Mouse (Mus musculus) embryonic facial prominence, embryonic 15.5 days (tissue): Measurements from ENCODE around the gene Lmo7. TPM values are rescaled to one million over a fixed set of nuclear protein-coding genes. Genes with fewer than 3 reads are reported as not detected.
A peak's percentile ranks its signal among the peaks of the same experiment; 100 is the strongest.

Experiments used
- ATAC-seq: fragments of 200-750 bp; cut with Nextera tagmentation; 2 replicates; pipeline ENCODE4 v1.8.0; 2017; ENCODE audit warnings: low read depth, moderate TSS enrichment; ENCODE audit not compliant: insufficient number of reproducible peaks, low FRiP score, low TSS enrichment
- H3K27ac ChIP-seq: fragments of 300-500 bp; sonication (generic); replicated peaks from 2 replicates; pipeline ENCODE4 v1.5.1; 2015; ENCODE audit warnings: mild to moderate bottlenecking, inconsistent platforms
- H3K27me3 ChIP-seq: fragments of 300-500 bp; sonication (generic); 2 replicates; pipeline ENCODE4 v1.6.1; 2015; ENCODE audit warnings: inconsistent platforms
- H3K36me3 ChIP-seq: fragments of 300-500 bp; sonication (generic); 2 replicates; pipeline ENCODE4 v1.6.1; 2015; ENCODE audit warnings: mild to moderate bottlenecking, inconsistent platforms
- H3K4me1 ChIP-seq: fragments of 300-500 bp; sonication (generic); 2 replicates; pipeline ENCODE4 v1.6.1; 2015; ENCODE audit warnings: inconsistent platforms
- H3K4me2 ChIP-seq: fragments of 300-500 bp; sonication (generic); replicated peaks from 2 replicates; pipeline ENCODE4 v1.6.1; 2015; ENCODE audit warnings: mild to moderate bottlenecking, inconsistent platforms
- H3K4me3 ChIP-seq: fragments of 300-500 bp; sonication (generic); replicated peaks from 2 replicates; pipeline ENCODE4 v1.5.1; 2015; ENCODE audit warnings: mild to moderate bottlenecking, inconsistent platforms
- H3K9ac ChIP-seq: fragments of 300-500 bp; sonication (generic); 2 replicates; pipeline ENCODE4 v1.6.1; 2015; ENCODE audit warnings: inconsistent platforms
- H3K9me3 ChIP-seq: fragments of 300-500 bp; sonication (generic); replicated peaks from 2 replicates; pipeline ENCODE4 v1.6.1; 2016; ENCODE audit warnings: inconsistent platforms
- WGBS: fragments of 180-500 bp; shearing (Covaris S2); methylation state at CpG from one replicate; pipeline ENCODE4 v1.1.7; 2015; 5-methylcytosine and 5-hydroxymethylcytosine counted together
- polyA plus RNA-seq: library from polyadenylated mRNA; unstranded; fragments of >200 nt; fragmentation: Nextera tagmentation; extraction: Ambion mirVana; gene quantifications from 2 replicates; pipeline ENCODE4 v1.2.1, GENCODE M21; 2015

The Lmo7 gene
- 36.6 and 39.3 TPM in 2 replicates for polyA plus RNA-seq

DNA sequence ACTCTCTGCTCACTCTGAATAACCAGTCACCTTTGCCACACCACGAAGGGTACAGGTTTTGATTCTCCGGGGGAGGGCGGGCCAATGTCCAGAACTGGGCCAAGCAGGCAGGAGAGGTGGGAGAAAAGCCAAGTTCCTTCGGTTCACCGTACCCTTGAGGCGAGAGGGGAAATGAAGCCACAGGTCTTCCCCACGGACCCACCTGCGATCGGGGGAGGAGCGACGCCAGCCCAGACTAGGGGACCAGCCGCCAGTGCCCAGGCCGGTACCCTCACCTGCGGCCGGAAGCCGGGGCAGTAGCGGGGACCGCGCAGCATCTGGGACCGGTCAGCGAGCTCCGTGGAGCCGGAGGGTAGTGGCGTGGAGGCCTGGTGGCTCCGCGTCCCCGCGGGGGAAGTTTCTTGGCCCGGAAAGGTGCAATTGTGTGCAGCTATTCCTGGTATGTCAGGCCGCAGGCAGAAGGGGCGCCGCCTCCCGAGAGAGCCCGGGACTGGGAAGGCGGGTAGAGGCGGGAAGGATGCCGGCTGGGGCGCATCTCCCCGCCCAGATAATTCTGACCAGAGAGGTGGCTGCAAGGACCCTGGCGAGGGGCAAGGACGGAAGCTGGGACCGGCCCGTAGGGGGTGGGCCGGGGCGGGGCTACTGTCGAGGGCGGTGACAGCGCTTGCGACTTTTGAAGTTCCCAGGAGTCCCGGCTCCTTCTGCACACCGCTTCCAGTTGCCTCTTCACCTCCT, at the start of gene Lmo7, which contains the start of gene Gm9922:
Lmo7 (plus strand) TSS at position 721 of the 735 bp plus-strand sequence.
Gm9922 (minus strand) TSS at position 578 of the 735 bp plus-strand sequence.
- H3K36me3 ChIP-seq = no peaks in the 10 kb centered on the region
- WGBS = under 1% methylated on average over 49 of the region's 51 CpGs
- no peaks in the 10 kb centered on the region for H3K27me3 ChIP-seq
- H3K4me2 ChIP-seq = peak within 1 kb of the TSS; percentile 94
- H3K9me3 ChIP-seq = no peaks in the 10 kb centered on the region
- H3K9ac ChIP-seq = peak within 1 kb of the TSS; percentile 56
- H3K4me3 ChIP-seq = peak within 1 kb of the TSS; percentile 62
- H3K4me1 ChIP-seq = peaks cover 15% of the 10 kb centered on the region
- peak; percentile 91 for ATAC-seq
- peak within 1 kb of the TSS; percentile 76 for H3K27ac ChIP-seq

DNA sequence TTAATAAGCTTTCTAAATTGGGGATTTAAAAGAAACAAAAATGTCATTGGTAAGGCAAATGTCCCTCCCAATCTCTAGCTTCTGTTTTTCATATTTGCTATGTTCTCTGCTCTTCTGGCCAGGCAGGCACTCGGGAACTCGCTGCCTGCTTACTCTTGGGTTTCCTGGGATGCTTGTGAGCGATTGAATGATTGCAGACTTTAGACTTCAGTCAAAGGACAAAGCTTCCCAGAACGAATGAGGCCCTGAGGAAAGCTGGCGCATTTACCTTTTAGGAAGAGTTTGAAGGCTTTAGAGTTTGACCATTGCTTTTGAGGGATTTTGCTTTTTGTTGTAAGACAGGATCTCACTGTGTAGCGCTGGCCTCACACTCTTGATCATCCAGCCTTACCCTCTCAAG, 42.1 kb upstream of the Lmo7 start:
- Histone ChIP-seq H3K27ac (no peak overlapping the region), H3K4me3 (no peak overlapping the region), H3K36me3 (no peaks in the 10 kb centered on the region), H3K4me1 (no peaks in the 10 kb centered on the region), H3K4me2 (no peak overlapping the region), H3K9me3 (no peaks in the 10 kb centered on the region), H3K27me3 (no peaks in the 10 kb centered on the region), H3K9ac (no peak overlapping the region)
- 90% methylated on average over 6 of the region's 6 CpGs for WGBS
- ATAC-seq = no peak

DNA sequence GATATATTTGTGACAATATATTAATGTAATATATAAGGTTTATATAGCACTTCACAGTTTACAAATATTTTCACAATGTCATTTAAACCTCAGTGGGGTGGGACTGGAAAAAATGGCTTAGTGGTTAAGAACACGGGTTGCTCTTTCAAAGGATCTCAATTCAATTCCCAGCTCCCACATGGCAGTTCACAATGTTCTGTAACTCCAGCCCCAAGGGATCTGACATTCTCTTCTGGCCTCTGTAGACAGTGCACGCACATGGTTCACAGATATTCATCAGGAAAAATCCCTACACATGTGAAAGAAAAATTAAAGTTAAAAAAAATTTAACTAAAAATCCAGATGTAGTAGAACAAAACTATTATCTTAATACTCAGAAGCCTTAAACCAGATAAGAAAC, 41.4 kb upstream of the Lmo7 start:
- Histone ChIP-seq H3K9me3 (no peaks in the 10 kb centered on the region), H3K4me2 (no peak overlapping the region), H3K4me1 (no peaks in the 10 kb centered on the region), H3K9ac (no peak overlapping the region), H3K4me3 (no peak overlapping the region), H3K36me3 (no peaks in the 10 kb centered on the region), H3K27me3 (no peaks in the 10 kb centered on the region), H3K27ac (no peak overlapping the region)
- WGBS = 59% methylated on average over 2 of the region's 2 CpGs
- no peak for ATAC-seq

DNA sequence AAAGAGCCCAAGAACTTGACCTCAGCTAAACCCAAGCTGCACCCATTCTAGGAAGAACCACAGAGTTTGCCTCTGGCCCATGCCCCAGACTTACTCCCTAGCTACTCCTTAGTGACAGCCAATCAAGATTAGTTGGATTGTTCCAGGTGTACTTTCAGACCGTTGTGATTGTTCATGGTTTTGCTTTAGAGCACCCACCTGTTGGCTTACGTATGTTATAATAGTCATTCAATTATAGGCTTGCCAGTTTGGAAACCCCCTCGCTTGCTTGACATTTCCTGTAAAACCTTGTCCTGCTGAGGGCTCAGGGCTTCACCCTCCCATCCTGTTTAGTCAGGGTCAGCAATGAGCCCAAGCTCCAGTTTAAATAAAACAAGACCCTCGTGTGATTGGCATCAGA, 25.3 kb upstream of the Lmo7 start:
- no peak for ATAC-seq
- Histone ChIP-seq H3K4me1 (no peaks in the 10 kb centered on the region), H3K36me3 (no peaks in the 10 kb centered on the region), H3K4me3 (no peak overlapping the region), H3K9me3 (no peaks in the 10 kb centered on the region), H3K27ac (no peak overlapping the region), H3K9ac (no peak overlapping the region), H3K27me3 (no peaks in the 10 kb centered on the region), H3K4me2 (no peak overlapping the region)
- 68% methylated on average over 4 of the region's 4 CpGs for WGBS

DNA sequence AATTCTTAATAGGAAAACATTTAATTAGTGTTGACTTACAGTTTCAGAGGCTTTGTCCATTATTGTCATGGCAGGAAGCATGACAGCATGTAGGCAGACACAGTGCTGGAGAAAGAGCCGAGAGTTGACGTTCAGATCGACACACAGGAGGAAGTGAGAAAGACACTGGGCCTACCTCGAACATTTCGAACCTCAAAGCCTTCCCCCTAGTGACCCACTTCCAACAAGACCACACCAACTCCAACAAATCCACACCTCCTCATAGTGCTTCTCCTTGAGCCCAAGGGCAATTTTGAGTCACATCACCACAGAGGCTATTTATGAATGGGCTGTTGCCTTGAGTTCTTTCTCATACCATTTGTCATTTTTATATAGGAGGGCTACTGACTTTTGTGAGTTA, 22.7 kb upstream of the Lmo7 start:
- no peak overlapping the region for H3K9ac ChIP-seq
- no peak overlapping the region for H3K4me2 ChIP-seq
- H3K4me3 ChIP-seq = no peak overlapping the region
- no peaks in the 10 kb centered on the region for H3K9me3 ChIP-seq
- H3K4me1 ChIP-seq = no peaks in the 10 kb centered on the region
- H3K27me3 ChIP-seq = no peaks in the 10 kb centered on the region
- H3K36me3 ChIP-seq = no peaks in the 10 kb centered on the region
- no peak for ATAC-seq
- no peak overlapping the region for H3K27ac ChIP-seq
- WGBS = 84% methylated on average over 5 of the region's 5 CpGs

DNA sequence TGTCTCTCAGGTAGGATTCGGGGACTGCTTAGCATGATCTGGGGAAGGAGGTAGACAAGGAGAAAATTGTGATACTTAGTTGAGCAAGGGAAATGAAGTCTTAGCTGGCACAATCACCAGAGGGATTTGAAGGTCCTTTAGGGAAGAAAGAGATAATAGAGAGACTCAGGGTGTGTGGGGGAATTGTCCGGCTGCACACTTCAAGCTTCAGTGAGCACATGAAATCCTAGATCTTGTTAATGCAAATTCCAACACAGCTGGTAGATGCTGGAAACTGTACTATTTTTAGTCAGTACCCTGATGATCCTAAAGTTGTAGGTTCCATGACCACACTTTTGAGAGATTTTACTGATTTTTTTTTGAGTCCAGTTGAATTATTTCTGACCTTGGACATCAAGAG, 15.3 kb upstream of the Lmo7 start:
- Histone ChIP-seq H3K9ac (no peak overlapping the region), H3K4me3 (no peak overlapping the region), H3K4me1 (no peaks in the 10 kb centered on the region), H3K4me2 (no peak overlapping the region), H3K27ac (no peak overlapping the region), H3K36me3 (no peaks in the 10 kb centered on the region), H3K27me3 (no peaks in the 10 kb centered on the region), H3K9me3 (no peaks in the 10 kb centered on the region)
- WGBS = 65% methylated on average over 2 of the region's 2 CpGs
- no peak for ATAC-seq

DNA sequence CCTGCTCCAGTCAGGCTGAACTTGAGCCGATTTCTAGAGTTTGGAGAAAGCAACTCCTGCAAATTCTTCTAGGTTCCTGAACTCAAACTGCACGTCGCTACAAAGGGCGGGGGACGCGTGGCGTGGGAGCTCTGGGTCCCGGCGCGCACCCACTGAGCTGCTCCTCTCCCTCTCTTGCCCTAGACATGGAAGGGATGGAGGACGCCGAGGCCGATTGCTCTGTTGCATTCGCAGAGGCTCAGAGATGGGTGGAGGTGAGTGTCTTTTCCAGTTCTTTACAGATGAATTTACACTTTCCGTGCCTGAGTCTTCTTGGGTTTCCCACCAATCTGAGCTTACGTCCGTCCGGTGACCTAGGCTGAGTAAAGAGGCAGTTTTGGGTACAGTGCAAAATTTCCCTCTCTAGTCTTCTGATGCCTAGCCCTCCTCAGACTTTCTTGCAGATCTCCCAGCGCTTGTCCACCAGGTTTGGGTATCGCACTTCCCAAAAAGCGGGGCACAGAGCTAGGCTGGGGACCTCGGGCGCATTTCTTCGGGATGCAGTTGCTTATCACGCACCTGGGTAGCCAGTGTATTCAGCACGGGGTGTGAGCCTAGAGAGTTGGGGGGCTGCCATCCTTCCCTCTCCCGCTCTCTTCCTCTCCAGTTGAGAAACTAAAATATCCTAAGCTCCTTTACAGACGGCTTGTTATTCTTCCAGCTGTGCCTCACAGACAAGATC, 375 bp downstream of the Lmo7 start:
- peak; percentile 52 for ATAC-seq
- 2% methylated on average over 28 of the region's 28 CpGs for WGBS
- H3K9me3 ChIP-seq = no peaks in the 10 kb centered on the region
- H3K27me3 ChIP-seq = no peaks in the 10 kb centered on the region
- 0 out of 2 replicates have a peak overlapping the region, but pooled peaks have one; percentile 40 for H3K27ac ChIP-seq
- no peaks in the 10 kb centered on the region for H3K36me3 ChIP-seq
- H3K9ac ChIP-seq = peak overlapping the region; percentile 56
- peak overlapping the region; percentile 94 for H3K4me2 ChIP-seq
- peaks cover 15% of the 10 kb centered on the region for H3K4me1 ChIP-seq
- H3K4me3 ChIP-seq = peak overlapping the region; percentile 62

DNA sequence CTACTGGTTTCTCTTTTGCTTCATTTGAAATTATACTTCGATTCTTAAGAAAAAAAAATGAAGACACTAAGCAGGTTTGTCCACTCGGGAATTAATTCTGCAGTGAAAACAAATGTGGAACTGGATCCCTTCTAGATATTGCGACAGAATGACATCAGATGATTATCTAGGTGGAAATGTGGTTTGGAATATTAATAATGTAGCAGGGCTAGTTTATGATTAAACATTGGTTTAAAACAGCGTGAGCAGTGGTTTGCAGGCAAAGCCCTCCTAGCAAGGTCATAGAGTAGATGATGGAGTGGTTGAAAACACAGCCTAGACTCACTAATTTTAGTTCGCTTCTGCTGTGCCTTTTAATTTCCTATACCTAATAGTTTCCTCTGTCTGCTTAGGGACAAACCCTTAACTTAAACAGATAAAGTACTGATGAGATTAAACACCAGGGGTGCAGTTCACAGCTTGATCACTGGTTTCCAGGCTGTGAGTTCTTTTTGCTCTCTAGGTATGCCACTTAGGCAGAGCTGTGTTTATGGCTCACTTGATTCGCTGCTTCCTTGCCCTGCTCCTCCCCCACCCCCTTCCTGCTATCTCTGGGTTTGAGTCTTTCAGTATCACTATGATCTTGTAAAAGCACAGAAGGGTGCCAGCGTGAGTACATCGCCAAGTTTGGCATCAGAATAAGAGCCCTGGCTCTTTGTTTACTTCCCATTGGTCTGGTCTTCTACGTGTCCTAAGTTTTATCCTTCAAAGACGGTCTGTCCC, 4.0 kb downstream of the Lmo7 start:
- Histone ChIP-seq H3K27me3 (no peaks in the 10 kb centered on the region), H3K4me1 (peaks cover 12% of the 10 kb centered on the region), H3K4me2 (no peak overlapping the region), H3K27ac (no peak overlapping the region), H3K9me3 (no peaks in the 10 kb centered on the region), H3K36me3 (no peaks in the 10 kb centered on the region), H3K4me3 (no peak overlapping the region), H3K9ac (no peak overlapping the region)
- WGBS = 29% methylated on average over 10 of the region's 10 CpGs
- no peak for ATAC-seq

DNA sequence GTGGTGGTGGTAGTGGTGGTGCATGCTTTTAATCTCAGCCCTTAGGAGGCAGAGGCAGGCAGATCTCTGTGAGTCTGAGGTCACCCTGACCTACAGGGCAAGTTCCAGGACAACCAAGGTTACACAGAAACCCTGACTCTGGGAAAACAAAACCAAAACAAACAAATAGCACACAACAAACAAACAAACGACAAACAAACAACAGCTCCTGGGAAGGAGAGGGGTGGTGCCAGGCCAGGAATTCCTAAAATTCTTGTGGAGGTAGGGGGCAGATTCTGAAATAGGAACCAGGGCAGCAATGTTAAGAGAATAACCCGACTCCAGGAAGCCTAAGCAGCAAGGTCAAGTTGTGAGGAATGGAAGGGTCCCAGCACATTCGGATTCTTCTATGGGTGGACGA, 7.7 kb downstream of the Lmo7 start:
- no peak overlapping the region for H3K4me2 ChIP-seq
- WGBS = 84% methylated on average over 4 of the region's 4 CpGs
- H3K9ac ChIP-seq = no peak overlapping the region

DNA sequence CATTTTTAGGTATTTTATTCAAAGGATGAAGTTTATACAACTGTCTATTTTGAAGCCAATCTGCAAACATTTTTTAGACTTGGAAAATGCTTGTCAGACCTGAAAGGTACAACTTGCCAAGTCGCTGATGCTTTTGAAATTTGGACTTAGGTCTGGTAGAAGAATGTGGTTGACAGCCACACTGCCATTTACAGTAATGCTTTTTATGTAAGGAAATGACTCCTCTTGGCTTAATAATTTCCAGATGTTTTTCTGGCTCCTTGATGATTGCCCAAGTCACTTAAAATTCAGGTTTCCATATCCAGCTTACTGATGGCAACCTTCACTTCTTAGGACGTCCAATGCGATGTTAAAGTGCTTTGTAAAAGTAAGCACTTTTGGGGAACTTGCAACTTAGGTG, 16.9 kb downstream of the Lmo7 start:
- H3K27ac ChIP-seq = 0 out of 2 replicates have a peak overlapping the region, but pooled peaks have one; percentile 11
- no peak for ATAC-seq
- no peaks in the 10 kb centered on the region for H3K36me3 ChIP-seq
- peaks cover 13% of the 10 kb centered on the region; the same call in 1 of the 2 replicates for H3K4me1 ChIP-seq
- no peaks in the 10 kb centered on the region for H3K27me3 ChIP-seq
- no peak overlapping the region for H3K9ac ChIP-seq
- 26% methylated on average over 3 of the region's 3 CpGs for WGBS
- no peak overlapping the region for H3K4me2 ChIP-seq
- H3K9me3 ChIP-seq = no peaks in the 10 kb centered on the region
- no peak overlapping the region for H3K4me3 ChIP-seq

More for the DNA sequence above, 7.7 kb downstream of the Lmo7 start:
- no peak overlapping the region for H3K4me3 ChIP-seq
- no peaks in the 10 kb centered on the region for H3K9me3 ChIP-seq
- H3K27me3 ChIP-seq = no peaks in the 10 kb centered on the region
- no peaks in the 10 kb centered on the region; the same call in 1 of the 2 replicates for H3K4me1 ChIP-seq
- ATAC-seq = no peak
- H3K36me3 ChIP-seq = no peaks in the 10 kb centered on the region
- no peak overlapping the region for H3K27ac ChIP-seq

DNA sequence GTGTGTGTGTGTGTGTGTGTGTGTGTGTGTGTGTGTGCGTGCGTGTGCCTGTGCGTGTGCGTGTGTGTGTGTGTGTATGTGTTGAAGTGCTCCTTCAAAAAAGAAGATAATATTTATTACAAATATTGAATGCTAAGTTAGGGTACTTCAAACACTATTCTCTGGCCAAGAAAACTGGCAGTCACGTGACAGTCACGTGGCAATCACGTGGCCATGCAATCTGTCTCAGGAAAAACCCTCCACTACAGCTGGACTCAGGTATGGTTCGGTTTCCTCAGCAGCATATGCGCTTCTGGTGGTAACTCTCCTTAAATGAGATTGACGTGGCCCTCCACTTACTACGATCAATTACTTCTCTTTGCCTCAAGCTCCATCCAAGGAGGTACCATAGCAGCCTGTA, 18.1 kb downstream of the Lmo7 start:
- Histone ChIP-seq H3K9ac (no peak overlapping the region), H3K4me2 (no peak overlapping the region), H3K36me3 (no peaks in the 10 kb centered on the region), H3K27ac (no peak overlapping the region), H3K27me3 (no peaks in the 10 kb centered on the region), H3K4me3 (no peak overlapping the region), H3K4me1 (peaks cover 13% of the 10 kb centered on the region; the same call in 1 of the 2 replicates), H3K9me3 (no peaks in the 10 kb centered on the region)
- WGBS = 91% methylated on average over 11 of the region's 11 CpGs
- ATAC-seq = no peak
